ENCODE assay signal across 20 mouse cellular contexts in the genomic region with DNA sequence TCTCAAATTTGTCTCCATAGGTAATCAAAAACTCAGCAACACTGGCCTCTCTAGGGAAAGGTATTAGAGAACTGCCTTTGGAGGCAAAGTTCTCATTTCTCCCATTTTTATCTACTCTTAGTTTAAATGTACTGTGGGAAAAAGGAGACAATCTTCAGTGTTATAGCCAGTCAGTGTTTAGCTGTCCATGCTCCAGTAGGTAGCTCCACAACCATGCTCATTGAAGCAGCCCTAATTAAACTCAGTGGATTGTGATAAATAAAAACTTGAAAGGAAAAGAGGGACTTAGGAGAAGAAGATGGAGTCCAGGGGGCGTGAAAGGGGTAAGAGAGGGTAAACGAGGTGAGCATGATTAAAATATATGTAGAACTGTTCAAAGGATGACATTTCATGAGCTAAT.
A peak's percentile ranks its signal among the peaks of the same experiment; 100 is the strongest.
DNase-seq lines count a peak whose midpoint lies in the region; ATAC-seq lines count a peak whose summit lies in the region.
"Had no signal": no experiment of that assay in that cellular context is flagged by ENCODE, and none has a peak within 500 bp of the region (broad histone marks: within the 10 kb centered on the region; RNA-seq: fewer than 3 reads in every experiment).

No protein-coding gene starts in this region.

- H3K4me3 ChIP-seq in kidney, embryonic 14.5 days (ENCODE audit: low read length) = no peak overlapping the region
- H3K4me3 ChIP-seq in kidney, embryonic 16.5 days (ENCODE audit: low read length) = no peak overlapping the region
- H3K4me3 ChIP-seq: embryonic facial prominence, embryonic 13.5 days; embryonic facial prominence, embryonic 15.5 days; erythroblast, embryonic 14.5 days; forebrain, embryonic 10.5 days; forebrain, embryonic 13.5 days had no signal

- no peaks in the 10 kb centered on the region for H3K9me3 ChIP-seq in kidney, embryonic 14.5 days (ENCODE audit: control insufficient read depth, low read length)
- H3K9me3 ChIP-seq in kidney, embryonic 16.5 days (ENCODE audit: low read length) = no peaks in the 10 kb centered on the region
- H3K9me3 ChIP-seq: embryonic facial prominence, embryonic 13.5 days; embryonic facial prominence, embryonic 15.5 days; forebrain, embryonic 10.5 days; forebrain, embryonic 13.5 days had no signal

- no peaks in the 10 kb centered on the region for H3K36me3 ChIP-seq in kidney, embryonic 14.5 days (ENCODE audit: control insufficient read depth, insufficient read depth, low read length)
- no peaks in the 10 kb centered on the region for H3K36me3 ChIP-seq in kidney, embryonic 16.5 days (ENCODE audit: insufficient read depth, low read length)
- H3K36me3 ChIP-seq: embryonic facial prominence, embryonic 13.5 days; embryonic facial prominence, embryonic 15.5 days; forebrain, embryonic 10.5 days had no signal

- no peak overlapping the region for H3K9ac ChIP-seq in kidney, embryonic 14.5 days (ENCODE audit: low read depth, low read length)
- no peak overlapping the region for H3K9ac ChIP-seq in kidney, embryonic 16.5 days (replicated peaks; ENCODE audit: low read length)
- H3K9ac ChIP-seq: embryonic facial prominence, embryonic 13.5 days; embryonic facial prominence, embryonic 15.5 days; forebrain, embryonic 13.5 days had no signal

- DNase-seq in kidney, postnatal 25 days = no peak
- DNase-seq in kidney, adult 18-20 months = no peak
- DNase-seq: adrenal gland, adult 2 months; adrenal gland, postnatal 10 days; adrenal gland, postnatal 25 days; cerebellum, adult 11 months; cerebellum, adult 18-20 months; cerebellum, adult 8-10 months; cerebellum, adult 9-11 months; cerebellum, postnatal 14 days; cerebellum, postnatal 36 days; embryo, embryonic 11 days had no signal

- H3K27ac ChIP-seq in kidney, embryonic 14.5 days (ENCODE audit: low read depth, low read length) = no peak overlapping the region
- H3K27ac ChIP-seq in kidney, embryonic 16.5 days (ENCODE audit: low read length) = no peak overlapping the region
- H3K27ac ChIP-seq: embryonic facial prominence, embryonic 13.5 days; embryonic facial prominence, embryonic 15.5 days; forebrain, embryonic 10.5 days; forebrain, embryonic 13.5 days had no signal

- peak; percentile 86; the same call in 1 of the 2 replicates for ATAC-seq in kidney, embryonic 14.5 days (ENCODE audit: low FRiP score, low TSS enrichment)
- peak; percentile 86 for ATAC-seq in kidney, embryonic 16.5 days (ENCODE audit: low FRiP score, low TSS enrichment)
- ATAC-seq: forebrain, embryonic 13.5 days; forebrain, embryonic 16.5 days had no signal

- H3K4me2 ChIP-seq in kidney, embryonic 14.5 days (replicated peaks; ENCODE audit: low read depth, low read length) = no peak overlapping the region
- no peak overlapping the region for H3K4me2 ChIP-seq in kidney, embryonic 16.5 days (replicated peaks; ENCODE audit: low read depth, low read length)
- H3K4me2 ChIP-seq: embryonic facial prominence, embryonic 13.5 days; embryonic facial prominence, embryonic 15.5 days; forebrain, embryonic 13.5 days had no signal

- no peaks in the 10 kb centered on the region for H3K27me3 ChIP-seq in kidney, embryonic 14.5 days (ENCODE audit: control insufficient read depth, insufficient read depth, low read length)
- H3K27me3 ChIP-seq in kidney, embryonic 16.5 days (ENCODE audit: insufficient read depth, low read length) = no peaks in the 10 kb centered on the region
- H3K27me3 ChIP-seq: embryonic facial prominence, embryonic 13.5 days; embryonic facial prominence, embryonic 15.5 days; forebrain, embryonic 13.5 days had no signal

- 38% methylated on average over 2 of the region's 2 CpGs for WGBS in kidney, embryonic 14.5 days
- WGBS in kidney, embryonic 16.5 days = 47% methylated on average over 2 of the region's 2 CpGs

- no peaks in the 10 kb centered on the region for H3K4me1 ChIP-seq in kidney, embryonic 14.5 days (ENCODE audit: control insufficient read depth, insufficient read depth, low read length)
- no peaks in the 10 kb centered on the region for H3K4me1 ChIP-seq in kidney, embryonic 16.5 days (ENCODE audit: insufficient read depth, low read length)
- H3K4me1 ChIP-seq: embryonic facial prominence, embryonic 13.5 days; embryonic facial prominence, embryonic 15.5 days; forebrain, embryonic 13.5 days had no signal
